Mouse (Mus musculus) CH12.LX (cell line): ENCODE measurements around the gene Mogat2.

Experiments
- CHD1 ChIP-seq: IDR thresholded peaks from 2 replicates; pipeline ENCODE4 v1.6.1; 2012; ENCODE audit warnings: low read depth, low read length, improper control_type of control experiment, inconsistent platforms
- EP300 ChIP-seq: IDR thresholded peaks from 2 replicates; pipeline ENCODE4 v1.6.1; 2011; ENCODE audit warnings: low read length, improper control_type of control experiment

- no peak for TF ChIP-seq CHD1
- no peak for TF ChIP-seq EP300
These were observed 25.4 kb downstream of the Mogat2 start for GRCm38 (mm10) chr7:99213056-99213455.
